In genomic region chr7:96457891-96458290, GRCm38 (mm10) we compare ENCODE assay signal across 17 mouse cellular contexts.
DNase-seq lines count a peak whose midpoint lies in the region; ATAC-seq lines count a peak whose summit lies in the region.
"Had no signal": no experiment of that assay in that cellular context is flagged by ENCODE, and none has a peak within 500 bp of the region (broad histone marks: within the 10 kb centered on the region; RNA-seq: fewer than 3 reads in every experiment).

No protein-coding gene starts in this region.

- DNase-seq in cerebellum, postnatal 10 days, result peak; percentile 71 to 73
- no peak for DNase-seq in frontal cortex, postnatal 25 days (ENCODE audit: low spot score in 2 of 2)
- peak; percentile 31 to 46 for DNase-seq in right cerebral cortex, adult 2 months (ENCODE audit: low spot score in 2 of 2)
- DNase-seq in right cerebral cortex, postnatal 4 days, result no peak
- no peak for DNase-seq in heart, adult 9 months (ENCODE audit: low spot score in 2 of 2)
- no peak for DNase-seq in testis, postnatal 14 days (ENCODE audit: low spot score)
- DNase-seq: adrenal gland, adult 8-10 months; cerebellum, adult 11-12 months; heart, postnatal 36 days; kidney, adult 9 months; kidney, postnatal 25 days; liver; lung, postnatal 10 days; thymus, postnatal 36 days had no signal

- no peak for ATAC-seq in cerebellum, adult (ENCODE audit: insufficient number of reproducible peaks, low FRiP score, low TSS enrichment)
- peak; percentile 58 for ATAC-seq in frontal cortex, adult (ENCODE audit: low TSS enrichment)
- ATAC-seq: midbrain, embryonic 15.5 days had no signal

Comparison
In these comparisons a context has a peak if more than half of its experiments do, and no peak if none do; other contexts are left out.
1. DNase-seq: peak in cerebellum, postnatal 10 days (2 of 2) and right cerebral cortex, adult 2 months (2 of 2); none in frontal cortex, postnatal 25 days (0 of 2), right cerebral cortex, postnatal 4 days (single experiment), heart, adult 9 months (0 of 2) and testis, postnatal 14 days (single experiment).